8 mouse cellular contexts compared by ENCODE assay signal in the genomic region with DNA sequence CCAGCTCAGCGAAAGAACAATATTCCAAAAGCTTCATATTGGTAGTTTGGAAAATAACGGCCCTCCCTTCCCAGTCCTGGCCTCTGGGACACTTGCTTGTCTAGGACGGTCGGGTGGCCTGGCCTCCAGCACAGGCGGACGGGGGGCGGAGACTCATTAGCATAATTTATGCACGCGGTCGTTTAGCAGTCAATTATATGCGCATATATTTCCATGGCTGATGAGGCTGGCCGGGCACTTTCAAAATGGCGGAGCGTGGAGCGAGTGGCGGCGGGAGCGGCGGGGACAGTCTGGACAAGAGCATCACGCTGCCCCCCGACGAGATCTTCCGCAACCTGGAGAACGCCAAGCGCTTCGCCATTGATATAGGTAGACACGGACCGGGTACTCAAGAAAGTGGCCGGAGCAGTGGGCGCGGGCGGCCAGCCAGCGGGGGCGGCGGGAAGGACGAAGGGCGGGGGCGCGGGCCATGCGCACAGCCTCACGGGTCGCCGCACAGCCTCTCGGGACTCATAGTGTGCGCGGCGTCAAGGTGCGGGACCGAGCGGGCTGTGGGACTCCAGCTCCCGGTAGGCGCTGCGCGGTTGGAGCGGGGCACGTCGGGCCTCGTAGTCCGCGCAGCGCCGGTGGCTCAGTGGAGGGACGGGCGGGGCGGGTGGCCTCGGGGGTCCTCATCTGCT. TPM values are rescaled to one million over a fixed set of nuclear protein-coding genes. Genes with fewer than 3 reads are reported as not detected.
DNase-seq lines count a peak whose midpoint lies in the region; ATAC-seq and TF ChIP-seq lines count a peak whose summit lies in the region.

Gene Pank4 (plus strand): TSS at position 223 of the 680 bp plus-strand sequence.

- H3K9ac ChIP-seq in embryonic facial prominence, embryonic 14.5 days (ENCODE audit: low read depth, low read length), result peak within 1 kb of the TSS; percentile 84
- peak within 1 kb of the TSS; percentile 91 for H3K9ac ChIP-seq in limb, embryonic 13.5 days
- peak within 1 kb of the TSS; percentile 81 for H3K9ac ChIP-seq in midbrain, embryonic 15.5 days

- H3K4me1 ChIP-seq in bone marrow, adult 2 months (ENCODE audit: control insufficient read depth, insufficient read depth, low read length), result peaks cover 2% of the 10 kb centered on the region
- peaks cover 39% of the 10 kb centered on the region for H3K4me1 ChIP-seq in embryonic facial prominence, embryonic 14.5 days (ENCODE audit: control insufficient read depth, insufficient read depth, low read length)
- peaks cover 60% of the 10 kb centered on the region for H3K4me1 ChIP-seq in limb, embryonic 13.5 days
- peaks cover 64% of the 10 kb centered on the region for H3K4me1 ChIP-seq in midbrain, embryonic 15.5 days

- peaks cover 42% of the 10 kb centered on the region for H3K27me3 ChIP-seq in embryonic facial prominence, embryonic 14.5 days (replicated peaks; ENCODE audit: control insufficient read depth, insufficient read depth, low read length)
- peaks cover 44% of the 10 kb centered on the region for H3K27me3 ChIP-seq in limb, embryonic 13.5 days
- no peaks in the 10 kb centered on the region for H3K27me3 ChIP-seq in midbrain, embryonic 15.5 days (replicated peaks)

- peak; percentile 94 for ATAC-seq in embryonic facial prominence, embryonic 14.5 days (ENCODE audit: low read depth)
- ATAC-seq in limb, embryonic 13.5 days (ENCODE audit: low FRiP score, low read depth), result peak; percentile 93
- peak; percentile 94 for ATAC-seq in midbrain, embryonic 15.5 days (replicated peaks)

- no peaks in the 10 kb centered on the region for H3K9me3 ChIP-seq in embryonic facial prominence, embryonic 14.5 days (ENCODE audit: control insufficient read depth, low read length)
- H3K9me3 ChIP-seq in limb, embryonic 13.5 days, result no peaks in the 10 kb centered on the region
- no peaks in the 10 kb centered on the region for H3K9me3 ChIP-seq in midbrain, embryonic 15.5 days

- peak within 1 kb of the TSS; percentile 93 for H3K4me3 ChIP-seq in bone marrow, adult 2 months (replicated peaks; ENCODE audit: control insufficient read depth, low read depth, low read length)
- peak within 1 kb of the TSS; percentile 85 for H3K4me3 ChIP-seq in embryonic facial prominence, embryonic 14.5 days (ENCODE audit: low read depth, low read length)
- peak within 1 kb of the TSS; percentile 86 for H3K4me3 ChIP-seq in limb, embryonic 13.5 days
- peak within 1 kb of the TSS; percentile 82 for H3K4me3 ChIP-seq in midbrain, embryonic 15.5 days

- WGBS in bone marrow, adult 2 months, result under 1% methylated on average over 65 of the region's 66 CpGs
- 1% methylated on average over 39 of the region's 66 CpGs for WGBS in embryonic facial prominence, embryonic 14.5 days
- WGBS in limb, embryonic 13.5 days, result under 1% methylated on average over 66 of the region's 66 CpGs
- WGBS in midbrain, embryonic 15.5 days, result under 1% methylated on average over 66 of the region's 66 CpGs

- peak within 1 kb of the TSS; percentile 83 for H3K4me2 ChIP-seq in embryonic facial prominence, embryonic 14.5 days (ENCODE audit: low read depth, low read length)
- H3K4me2 ChIP-seq in limb, embryonic 13.5 days (replicated peaks), result peak within 1 kb of the TSS; percentile 77
- peak within 1 kb of the TSS; percentile 71 for H3K4me2 ChIP-seq in midbrain, embryonic 15.5 days

- peak within 1 kb of the TSS; percentile 85 for H3K27ac ChIP-seq in bone marrow, adult 2 months (ENCODE audit: control insufficient read depth, insufficient read depth, low read depth, low read length, poor library complexity)
- peak within 1 kb of the TSS; percentile 87 for H3K27ac ChIP-seq in embryonic facial prominence, embryonic 14.5 days (replicated peaks; ENCODE audit: low read depth, low read length)
- peak within 1 kb of the TSS; percentile 83 for H3K27ac ChIP-seq in limb, embryonic 13.5 days
- H3K27ac ChIP-seq in midbrain, embryonic 15.5 days, result peak within 1 kb of the TSS; percentile 97

- peak; percentile 90 for DNase-seq in 416B (ENCODE audit: low read depth)
- peak; percentile 96 for DNase-seq in embryonic facial prominence, embryonic 14.5 days (ENCODE audit: low spot score)
- peak; percentile 92 for DNase-seq in heart, adult 8-10 months (ENCODE audit: low spot score)
- DNase-seq in kidney, adult 9 months, result peak; percentile 96
- DNase-seq in spleen, adult 18-20 months, result peak; percentile 79 to 88

- TF ChIP-seq CTCF in bone marrow, adult 2 months (IDR thresholded peaks at IDR 0.05; ENCODE audit: control insufficient read depth, insufficient read depth, low read length), result no peak

- H3K36me3 ChIP-seq in embryonic facial prominence, embryonic 14.5 days (ENCODE audit: control insufficient read depth, insufficient read depth, low read length), result peaks cover 8% of the 10 kb centered on the region
- peaks cover 16% of the 10 kb centered on the region for H3K36me3 ChIP-seq in limb, embryonic 13.5 days
- H3K36me3 ChIP-seq in midbrain, embryonic 15.5 days (replicated peaks), result 0 out of 2 replicates have a peak, but pooled peaks cover under 1% of the 10 kb centered on the region

- TF ChIP-seq POLR2A in bone marrow, adult 2 months (IDR thresholded peaks at IDR 0.05; ENCODE audit: borderline replicate concordance, control insufficient read depth, low read depth, low read length), result peak; percentile 93

RNA-seq across cellular contexts. Expression of gene Pank4, which starts in this region (rescaled TPM):
- 29.7 and 30.3 TPM in 2 replicates for polyA plus RNA-seq in bone marrow, adult 2 months (2011; ENCODE audit: insufficient read depth, insufficient read length, low replicate concordance, missing spikeins)
- 34.5 and 38.8 TPM in 2 replicates for polyA plus RNA-seq in embryonic facial prominence, embryonic 14.5 days (2014; fragmentation: Nextera tagmentation; extraction: Ambion mirVana)
- 10 to 100 TPM; 38.6 to 44.1 (median 41.2) TPM for total RNA-seq in heart, adult 8-10 months (2022)
- 46.0 and 48.2 TPM in 2 replicates for polyA plus RNA-seq in limb, embryonic 13.5 days (2015; fragmentation: Nextera tagmentation; extraction: Ambion mirVana)
- polyA plus RNA-seq in midbrain, embryonic 15.5 days (2015; fragmentation: Nextera tagmentation; extraction: Ambion mirVana), result 44.3 and 44.9 TPM in 2 replicates

Comparison
In these comparisons a context has a peak if more than half of its experiments do, and no peak if none do; other contexts are left out.
1. Peak in every context shown above with its lines: DNase-seq, ATAC-seq, H3K4me3 ChIP-seq and H3K27ac ChIP-seq.